Mouse (Mus musculus) lung, adult 2 months (tissue): Measurements from ENCODE around the gene Arl14.

ENCODE experiments used
- CTCF ChIP-seq: fragments of 200-500 bp; IDR thresholded peaks from 2 replicates; pipeline ENCODE4 v1.5.1; 2011; ENCODE audit warnings: mild to moderate bottlenecking, low read length, control low read depth; ENCODE audit not compliant: insufficient read depth
- POLR2A ChIP-seq: fragments of 200-500 bp; IDR thresholded peaks from 2 replicates; pipeline ENCODE4 v1.6.1; 2011; ENCODE audit warnings: low read depth, mild to moderate bottlenecking, control low read depth, low read length, borderline replicate concordance; ENCODE audit errors: extremely low read depth

DNA sequence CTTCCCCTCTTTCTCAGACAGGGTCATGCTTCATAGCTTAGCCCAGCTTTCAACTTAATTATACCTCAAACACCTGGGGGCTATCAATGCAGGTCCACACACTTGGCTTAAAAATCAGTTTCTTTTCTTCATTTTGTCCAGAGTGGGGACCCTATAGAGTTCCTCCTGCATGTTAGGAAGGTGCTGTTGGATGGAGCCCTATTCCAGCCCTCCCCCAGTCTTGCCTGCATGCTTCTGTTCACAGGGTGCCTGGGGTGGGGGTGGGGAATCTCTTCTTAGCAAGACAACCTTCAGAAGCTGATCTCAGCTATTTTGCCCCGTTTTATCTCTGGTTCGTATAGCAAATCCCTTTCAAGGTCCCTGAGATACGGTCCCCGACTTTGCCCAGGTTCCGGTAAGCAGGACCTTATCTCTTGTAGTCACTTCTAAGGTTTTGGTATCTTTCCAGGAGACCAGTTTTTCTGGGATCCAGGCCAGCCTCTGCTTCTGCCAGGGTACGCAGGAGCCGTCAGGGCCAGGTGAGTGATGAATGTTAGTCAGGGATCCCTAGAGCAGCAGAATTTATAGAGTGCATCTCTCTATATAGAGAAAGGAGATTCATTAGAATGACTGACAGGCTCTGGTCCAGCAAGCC is 40.9 kb downstream of the Arl14 start:
- TF ChIP-seq POLR2A (no peak), CTCF (no peak)
